Mouse (Mus musculus) liver, embryonic 18 days (tissue): ENCODE data around the gene Slc22a17. TPM values are rescaled to one million over a fixed set of nuclear protein-coding genes. Genes with fewer than 3 reads are reported as not detected.

Source experiments
- polyA plus RNA-seq: library from polyadenylated mRNA; depleted of rRNA; stranded (reverse); fragments of >200 nt; gene quantifications from 2 replicates; pipeline ENCODE4 v1.2.3, GENCODE M21; 2012; rRNA removed

Slc22a17 gene
- 4.2 and 5.5 TPM in 2 replicates for polyA plus RNA-seq

GRCm38 (mm10) chr14:54912886-54913285 is at the start of gene Slc22a17:
Gene Slc22a17 (minus strand): TSS chr14:54913132.

GRCm38 (mm10) chr14:54935904-54936830 is 23.2 kb upstream of the Slc22a17 start, which contains the start of gene Cmtm5:
Gene Cmtm5 (plus strand): TSS chr14:54936261.

GRCm38 (mm10) chr14:54932645-54933150 is 19.8 kb upstream of the Slc22a17 start, which contains the start of gene Il25:
Gene Il25 (plus strand): TSS chr14:54932695.

GRCm38 (mm10) chr14:54925349-54926342 is 12.7 kb upstream of the Slc22a17 start, which contains the start of gene Efs:
Gene Efs (minus strand): TSS chr14:54926126.

GRCm38 (mm10) chr14:54892200-54892599 is 20.7 kb downstream of the Slc22a17 start, which contains the start of gene Pabpn1:
Gene Pabpn1 (plus strand): TSS chr14:54892500.

GRCm38 (mm10) chr14:54883154-54884021 is 29.5 kb downstream of the Slc22a17 start, which contains the start of the genes Bcl2l2 and Gm20521:
Gene Bcl2l2 (plus strand): TSS chr14:54883377.
Gene Gm20521 (plus strand): TSS chr14:54883441.

GRCm38 (mm10) chr14:54877048-54877715 is 35.8 kb downstream of the Slc22a17 start, which contains the start of gene Ppp1r3e:
Gene Ppp1r3e (minus strand): TSS chr14:54877550.

GRCm38 (mm10) chr14:54870861-54871260 is 42.1 kb downstream of the Slc22a17 start, which contains the start of gene Homez:
Gene Homez (minus strand): TSS chr14:54870961.

Other genes with a start within 250 kb of the Slc22a17 start
- gene 1700123O20Rik, start 226.9 kb downstream of the Slc22a17 start, polyA plus RNA-seq, result 41.4 and 42.6 TPM in 2 replicates
- 46.0 and 56.8 TPM in 2 replicates for gene Acin1, start 226.2 kb downstream of the Slc22a17 start, polyA plus RNA-seq
- 0.05 and 0.06 TPM in 2 replicates for gene Gm29776, start 214.3 kb downstream of the Slc22a17 start, polyA plus RNA-seq
- 25.7 and 34.3 TPM in 2 replicates for gene Cebpe, start 201.0 kb downstream of the Slc22a17 start, polyA plus RNA-seq
- 4.7 and 5.1 TPM in 2 replicates for gene Slc7a8, start 131.2 kb downstream of the Slc22a17 start, polyA plus RNA-seq
- not detected in 2 replicates for gene Rnf212b, start 99.0 kb downstream of the Slc22a17 start, polyA plus RNA-seq
- gene Homez, start 42.2 kb downstream of the Slc22a17 start, polyA plus RNA-seq, result 1.5 and 2.1 TPM in 2 replicates
- gene Ppp1r3e, start 35.6 kb downstream of the Slc22a17 start, polyA plus RNA-seq, result 1.9 and 2.0 TPM in 2 replicates
- 8.9 and 9.0 TPM in 2 replicates for gene Bcl2l2, start 29.8 kb downstream of the Slc22a17 start, polyA plus RNA-seq
- 0.07 and 0.12 TPM in 2 replicates for gene Gm20521, start 29.7 kb downstream of the Slc22a17 start, polyA plus RNA-seq
- gene Pabpn1, start 20.6 kb downstream of the Slc22a17 start, polyA plus RNA-seq, result 101 and 125 TPM in 2 replicates
- 0.38 and 0.47 TPM in 2 replicates for gene Efs, start 13.0 kb upstream of the Slc22a17 start, polyA plus RNA-seq
- gene Il25, start 19.6 kb upstream of the Slc22a17 start, polyA plus RNA-seq, result not detected in 2 replicates
- gene Cmtm5, start 23.1 kb upstream of the Slc22a17 start, polyA plus RNA-seq, result 0.04 TPM in 1 of 2 replicates, not detected in the other
- gene Myh6, start 53.8 kb upstream of the Slc22a17 start, polyA plus RNA-seq, result 0.05 and 0.14 TPM in 2 replicates
- gene Gm17428, start 63.8 kb upstream of the Slc22a17 start, polyA plus RNA-seq, result not detected in 2 replicates
- gene Myh7, start 81.5 kb upstream of the Slc22a17 start, polyA plus RNA-seq, result 0.06 and 0.11 TPM in 2 replicates
- 20.9 and 22.6 TPM in 2 replicates for gene Ngdn, start 102.3 kb upstream of the Slc22a17 start, polyA plus RNA-seq
- 0.26 and 0.29 TPM in 2 replicates for gene Zfhx2, start 179.2 kb upstream of the Slc22a17 start, polyA plus RNA-seq
- gene Thtpa, start 181.7 kb upstream of the Slc22a17 start, polyA plus RNA-seq, result 3.3 and 3.6 TPM in 2 replicates
- gene Ap1g2, start 193.5 kb upstream of the Slc22a17 start, polyA plus RNA-seq, result 8.7 and 9.3 TPM in 2 replicates
- gene Jph4, start 203.8 kb upstream of the Slc22a17 start, polyA plus RNA-seq, result 0.02 and 0.03 TPM in 2 replicates